Mouse (Mus musculus) brain, embryonic 14.5 days (tissue): ENCODE data around the gene Sgip1. TPM values are rescaled to one million over a fixed set of nuclear protein-coding genes. Genes with fewer than 3 reads are reported as not detected.

ENCODE experiments used
- DNase-seq: peaks from one replicate; pipeline ENCODE4 v3.0.0-alpha.2; 2011; ENCODE audit warnings: low read depth
- CTCF ChIP-seq: fragments of 200-500 bp; IDR thresholded peaks from 2 replicates; pipeline ENCODE4 v1.5.1; 2012; ENCODE audit warnings: inconsistent platforms, mild to moderate bottlenecking, moderate library complexity, borderline replicate concordance; ENCODE audit not compliant: insufficient read depth, insufficient read length; ENCODE audit errors: extremely low read depth
- POLR2A ChIP-seq: fragments of 200-500 bp; IDR thresholded peaks from 2 replicates; pipeline ENCODE4 v1.6.1; 2012; ENCODE audit warnings: mild to moderate bottlenecking, inconsistent platforms, borderline replicate concordance; ENCODE audit not compliant: poor library complexity, insufficient read depth, insufficient read length, severe bottlenecking; ENCODE audit errors: extremely low read depth
- polyA plus RNA-seq: library from polyadenylated mRNA; depleted of rRNA; stranded (reverse); fragments of >200 nt; gene quantifications from 2 replicates; pipeline ENCODE4 v1.2.3, GENCODE M21; 2012

The Sgip1 gene
- polyA plus RNA-seq, 1 experiment: 44.3 TPM

DNA sequence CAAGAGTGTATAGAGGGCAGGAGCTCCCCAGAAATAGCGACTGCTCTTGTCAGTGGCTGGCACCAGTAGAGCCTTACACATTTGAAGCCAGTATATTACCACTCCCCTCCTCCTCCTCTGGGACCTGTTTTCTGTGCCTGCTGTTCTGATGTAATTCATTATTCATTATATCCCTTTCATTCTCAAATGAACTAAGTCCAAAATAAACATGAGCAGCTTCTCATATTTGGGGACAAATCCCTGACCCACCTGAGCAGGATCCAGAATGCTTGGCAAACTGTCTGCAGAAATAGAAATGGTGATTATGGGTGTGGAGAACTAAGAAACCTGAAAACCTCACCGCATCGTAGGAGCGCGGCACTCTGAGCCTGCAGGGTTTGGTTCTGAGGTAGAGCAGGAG lies 228.5 kb downstream of the Sgip1 start:
- no peak for TF ChIP-seq CTCF
- no peak for TF ChIP-seq POLR2A
- DNase-seq: no peak

DNA sequence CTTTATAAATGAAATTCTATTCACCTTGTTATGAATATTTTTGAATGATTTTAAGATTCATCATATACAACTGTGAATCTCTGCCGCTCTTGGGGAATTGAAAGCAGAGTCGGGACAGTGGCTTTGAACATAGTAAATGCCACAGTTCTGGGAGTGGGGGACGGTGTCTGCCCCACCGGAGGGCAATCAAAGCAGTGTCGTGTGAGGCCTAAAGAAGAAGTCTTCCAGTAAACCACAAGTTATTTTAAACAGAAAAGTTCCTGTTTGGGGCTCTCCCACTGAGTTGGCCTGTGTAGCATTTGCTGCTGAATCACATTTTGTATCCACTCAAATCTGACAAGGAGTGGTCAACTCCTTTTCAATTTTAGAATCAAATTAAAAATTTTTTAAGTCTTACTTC lies 230.1 kb downstream of the Sgip1 start:
- TF ChIP-seq POLR2A (no peak), CTCF (no peak)
- no peak for DNase-seq

DNA sequence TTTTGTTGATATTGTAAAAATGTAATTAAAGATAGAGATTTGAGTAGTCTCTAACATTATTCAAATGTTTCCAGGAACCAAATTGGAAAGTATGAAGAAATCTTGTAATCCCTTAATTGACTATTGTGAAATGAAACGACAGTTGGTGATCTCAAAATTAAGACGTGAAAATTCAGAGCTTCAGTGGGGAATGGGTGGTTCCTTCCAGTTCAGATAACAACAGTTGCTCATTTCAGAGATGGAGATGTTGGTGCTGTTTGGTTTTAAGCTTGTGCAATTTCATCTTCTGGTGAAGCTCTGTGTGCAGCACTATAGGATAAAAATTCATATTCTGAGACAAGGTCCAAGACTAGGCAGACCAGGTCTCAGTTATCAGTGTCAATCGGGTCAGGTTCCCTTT lies 231.0 kb downstream of the Sgip1 start:
- no peak for TF ChIP-seq POLR2A
- no peak for TF ChIP-seq CTCF
- no peak for DNase-seq

DNA sequence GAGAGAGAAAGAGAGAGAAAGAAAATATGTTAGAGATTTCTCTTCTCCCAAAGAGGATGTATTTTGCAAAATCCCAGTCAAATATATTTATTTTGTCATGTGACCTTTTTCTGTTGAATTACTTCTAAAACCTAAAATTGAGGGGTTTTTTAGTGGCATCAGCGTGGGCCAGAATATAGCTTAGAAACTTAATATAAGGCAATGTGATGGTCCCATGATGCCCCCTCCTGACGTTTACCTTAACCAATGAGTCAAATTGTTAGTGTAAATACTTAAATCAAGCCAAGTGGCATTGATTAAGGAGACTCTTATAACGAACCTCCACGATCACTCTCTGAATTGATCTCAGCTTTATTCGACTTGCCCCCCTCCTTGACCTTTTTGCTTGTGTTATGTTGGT lies 233.1 kb downstream of the Sgip1 start:
- TF ChIP-seq CTCF (no peak), POLR2A (no peak)
- no peak for DNase-seq

DNA sequence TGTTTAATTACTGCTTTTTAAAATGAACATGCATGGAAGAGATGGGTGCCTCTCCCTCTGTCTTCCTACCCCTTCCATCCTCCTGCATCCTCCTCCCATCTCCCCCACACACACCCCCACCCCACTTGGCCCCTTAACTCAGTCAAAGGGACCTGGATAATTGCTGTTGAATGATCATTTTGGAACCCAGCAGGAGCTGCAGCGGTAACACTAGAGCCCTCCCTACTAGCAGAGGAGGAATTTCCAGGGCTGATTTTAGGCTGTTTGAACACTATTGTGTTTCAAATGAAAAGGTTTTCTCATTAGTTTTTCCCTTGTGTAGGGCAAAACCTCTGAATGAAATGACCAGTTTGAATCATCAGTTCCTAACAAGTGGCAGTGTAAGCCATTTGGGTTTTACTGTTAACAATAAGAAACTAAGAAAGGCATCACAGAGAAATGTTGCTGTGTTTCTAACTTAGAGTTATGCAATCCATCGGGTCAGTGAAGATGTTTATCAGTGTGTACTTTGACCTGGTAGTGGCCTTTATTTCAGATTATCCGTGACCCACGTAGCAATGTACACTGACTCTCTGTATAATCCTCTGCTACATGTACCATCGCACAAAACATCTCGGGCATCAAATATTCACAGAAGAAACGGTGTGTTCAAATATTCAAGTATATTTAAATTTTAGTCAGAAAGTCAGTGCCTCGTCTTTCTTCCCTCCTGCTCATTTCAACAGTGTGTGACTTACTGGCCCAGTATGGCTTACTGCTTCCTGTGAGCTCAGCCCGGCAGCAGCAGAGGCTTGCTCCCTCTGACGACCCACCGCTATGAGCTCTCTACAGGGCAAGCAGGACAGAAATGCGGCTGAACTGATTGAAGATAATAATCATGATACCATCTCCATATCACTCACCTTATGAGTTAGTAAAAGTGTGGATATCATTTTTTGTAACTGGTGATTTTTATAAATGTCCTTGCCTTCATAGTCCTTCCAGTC lies 235.5 kb downstream of the Sgip1 start:
- DNase-seq: peak; percentile 47
- TF ChIP-seq CTCF: no peak
- no peak for TF ChIP-seq POLR2A

DNA sequence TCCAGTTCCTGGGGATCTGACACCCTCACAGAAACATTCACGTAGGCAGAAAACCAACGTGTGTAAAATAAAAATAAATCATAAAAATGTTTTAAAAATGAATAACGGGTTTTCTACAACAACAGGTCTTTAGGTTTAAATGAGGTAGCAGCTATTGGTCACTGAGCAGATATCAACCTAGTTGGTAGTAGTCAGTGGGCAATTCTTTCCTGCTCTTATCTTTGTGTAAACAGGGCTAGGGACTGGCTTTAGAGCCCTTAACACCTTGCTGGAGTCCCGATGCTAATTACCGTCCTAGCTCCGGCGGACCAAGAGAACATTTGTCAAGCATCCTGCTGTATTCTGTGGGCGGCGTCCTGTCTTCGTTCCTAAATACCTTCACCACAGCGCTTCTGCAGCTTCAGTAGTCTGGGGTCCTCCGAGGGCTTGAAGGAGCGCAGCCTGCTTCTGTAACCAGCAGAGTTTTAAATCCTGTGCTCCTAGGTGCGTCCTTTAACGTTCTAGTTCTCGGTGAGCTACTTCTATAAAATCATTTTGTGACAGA lies 236.8 kb downstream of the Sgip1 start:
- DNase-seq: peak; percentile 36
- TF ChIP-seq POLR2A (no peak), CTCF (no peak)

DNA sequence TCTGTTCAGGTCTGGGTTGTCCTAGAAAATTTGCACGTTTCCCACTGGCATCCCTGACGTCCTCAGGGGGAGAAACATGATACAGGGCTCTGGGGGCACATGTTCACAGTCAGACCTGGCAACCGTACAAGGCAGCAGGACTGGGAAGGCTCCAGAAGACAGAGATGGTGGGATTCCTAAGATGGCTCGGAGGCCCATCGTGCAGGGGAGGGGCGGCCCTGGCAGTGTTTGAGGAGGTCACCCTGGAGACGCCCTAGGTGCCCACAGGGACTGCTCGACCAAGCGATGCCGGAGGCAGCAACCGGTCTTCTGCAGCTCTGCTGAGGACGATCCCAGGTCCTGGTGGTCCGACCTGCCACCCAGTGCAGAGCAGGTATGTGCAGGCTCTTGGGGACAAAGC lies 237.3 kb downstream of the Sgip1 start, which contains the start of gene Tctex1d1:
Tctex1d1 (plus strand) TSS at position 167 of the 400 bp plus-strand sequence.
- DNase-seq: peak; percentile 56

DNA sequence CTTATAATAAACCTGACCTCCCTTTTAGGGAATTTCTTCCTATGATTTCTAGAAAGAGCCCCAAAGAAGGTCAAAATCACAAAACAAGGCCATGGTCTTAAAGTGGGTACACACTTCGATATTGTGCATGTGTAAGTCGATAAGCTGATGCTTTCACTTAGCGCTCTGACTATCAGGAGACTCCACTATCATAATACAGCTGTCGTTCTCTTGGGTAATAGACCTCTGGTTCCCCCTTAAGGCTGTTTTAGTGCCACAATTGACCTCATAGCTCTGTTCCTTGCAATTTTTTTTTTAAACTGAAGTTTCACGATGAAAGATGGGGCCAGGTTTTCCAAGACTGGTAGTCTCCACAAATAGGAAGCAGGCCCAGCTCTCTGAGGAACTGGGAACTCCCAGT lies 238.3 kb downstream of the Sgip1 start:
- DNase-seq: no peak
- TF ChIP-seq POLR2A (no peak), CTCF (no peak)

More for the DNA sequence above, 237.3 kb downstream of the Sgip1 start, which contains the start of gene Tctex1d1:
- TF ChIP-seq CTCF: no peak
- TF ChIP-seq POLR2A: no peak

DNA sequence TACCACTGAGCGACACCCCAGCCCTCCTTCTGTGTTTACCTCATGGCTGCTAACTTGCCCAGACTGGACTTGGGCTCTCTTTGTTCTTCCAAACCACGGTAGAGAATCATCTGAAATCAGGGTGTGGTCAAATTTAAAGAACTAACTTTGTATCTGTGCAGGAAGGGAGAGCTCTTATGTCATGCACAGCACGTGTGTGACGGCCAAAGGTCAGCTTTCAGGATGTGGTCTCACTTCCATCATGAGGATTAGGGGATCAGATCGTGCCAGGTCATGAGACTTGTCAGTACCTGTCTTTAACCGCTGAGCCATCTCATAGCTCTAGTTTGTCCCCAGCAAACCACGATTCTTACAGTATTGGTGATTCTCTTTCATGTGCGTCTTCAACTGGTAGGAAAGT lies 240.6 kb downstream of the Sgip1 start:
- no peak for DNase-seq
- TF ChIP-seq CTCF (no peak), POLR2A (no peak)

DNA sequence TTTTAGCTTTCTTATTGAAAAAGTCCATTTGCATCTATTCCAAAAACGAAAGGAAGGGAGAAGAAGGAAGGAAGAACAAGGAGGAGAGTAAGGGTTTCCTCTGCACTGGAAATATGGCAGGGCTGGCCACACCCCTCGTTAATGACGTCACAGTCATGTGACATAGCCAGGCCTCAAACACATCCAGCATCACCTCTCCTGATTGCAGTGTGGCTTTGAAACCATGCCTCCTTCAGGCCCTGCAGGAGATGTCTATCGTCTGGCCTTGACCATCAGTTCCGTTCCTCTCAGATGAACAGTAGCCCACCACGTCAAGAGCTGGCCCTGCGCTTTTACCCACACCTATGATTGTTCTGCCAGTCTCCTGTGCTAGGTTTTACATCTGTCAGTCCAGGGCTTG lies 245.1 kb downstream of the Sgip1 start:
- no peak for TF ChIP-seq POLR2A
- TF ChIP-seq CTCF: no peak
- DNase-seq: no peak

DNA sequence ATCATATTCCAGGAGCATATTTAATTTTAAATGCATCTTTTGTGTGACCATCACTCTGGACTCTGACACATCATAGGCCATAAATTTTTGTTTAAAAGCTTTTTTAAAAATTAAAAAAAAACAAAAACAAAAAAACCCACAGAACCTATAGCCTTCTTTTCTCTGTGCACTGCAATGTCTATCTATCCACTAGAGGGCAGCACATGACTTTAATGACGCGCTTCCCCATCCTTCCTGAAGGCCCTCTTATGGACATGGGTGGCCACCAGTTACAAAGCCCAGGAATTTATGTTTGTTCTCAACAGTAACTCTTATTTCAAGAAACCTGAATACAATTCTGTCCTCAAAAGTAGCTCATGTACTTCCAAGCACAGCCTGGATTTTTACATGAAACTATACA lies 245.8 kb downstream of the Sgip1 start:
- DNase-seq: peak; percentile 85
- TF ChIP-seq POLR2A (no peak), CTCF (peak; percentile 80)
